Mouse (Mus musculus) left cerebral cortex, postnatal 25 days (tissue): ENCODE data around the gene Ptprcap. TPM values are rescaled to one million over a fixed set of nuclear protein-coding genes. Genes with fewer than 3 reads are reported as not detected.

Experiments
- DNase-seq, 2 experiments: peaks; one replicate each; pipeline ENCODE4 v3.0.0; 2022; ENCODE audit warnings: low spot score in 2 of 2, mixed read lengths in 1 of 2
- intact Hi-C: fragments of 180-260 bp; cut with DNase I; formaldehyde crosslinking; loops from one replicate; pipeline ENCODE4 v1.15.1; 2025
- total RNA-seq, 2 experiments: library from RNA; stranded (reverse); gene quantifications; 2 replicates each; pipeline ENCODE4 v1.2.3; 2021

Ptprcap gene
- total RNA-seq, 2 experiments from 2014 or later: 1.1 to 2.0 TPM

DNA sequence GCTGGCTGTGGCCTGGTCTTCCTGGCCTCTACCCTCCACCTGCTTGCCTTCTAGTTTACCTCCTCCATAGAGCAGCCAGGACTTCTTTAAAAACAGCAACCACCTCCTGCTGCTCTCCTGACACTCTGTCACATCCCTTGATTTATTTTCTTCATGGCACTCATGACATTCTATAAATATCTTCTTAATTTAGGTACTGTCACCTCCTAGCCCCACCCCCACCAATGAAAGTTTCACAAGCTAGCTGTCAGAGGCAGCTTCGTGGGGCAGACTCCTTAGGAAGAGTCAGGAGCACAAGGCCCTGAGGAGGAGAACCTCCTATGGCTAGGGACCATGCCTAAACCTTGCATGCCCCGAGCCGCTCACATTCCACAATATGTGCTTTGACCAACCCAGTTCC, 33.9 kb downstream of the Ptprcap start:
- DNase-seq: no peak
- intact Hi-C loops: no loop called here

DNA sequence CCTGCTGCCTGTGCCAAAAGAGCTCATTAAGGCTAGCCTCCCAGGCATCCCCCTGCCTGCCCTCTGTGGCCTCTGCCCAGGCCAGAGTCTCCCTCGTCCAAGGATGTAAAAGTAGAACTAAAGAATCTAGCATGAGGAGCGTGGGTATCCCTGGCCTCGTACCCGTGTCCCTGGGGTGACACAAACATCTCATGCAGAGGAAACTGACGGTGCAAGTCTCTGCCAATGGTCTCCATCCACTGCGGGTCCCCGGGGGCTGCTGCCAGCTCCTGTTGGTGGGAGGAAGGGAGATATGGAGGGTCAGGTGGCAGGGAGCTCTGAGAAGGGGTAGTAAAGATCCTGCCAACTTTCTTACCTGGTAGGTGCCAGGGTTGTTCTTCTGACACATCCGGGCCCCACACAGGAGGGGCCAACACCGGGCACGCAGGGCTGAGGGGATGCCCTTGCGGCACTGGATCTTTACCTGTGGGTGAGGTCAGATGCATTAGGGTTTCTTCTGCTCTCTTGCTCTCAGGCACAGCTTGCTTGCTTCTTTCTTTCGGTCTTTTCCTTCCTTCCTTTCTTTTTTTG, 35.7 kb downstream of the Ptprcap start:
- no peak for DNase-seq
- intact Hi-C loops: no loop called here

GRCm38 (mm10) chr19:4190831-4191334, 37.5 kb downstream of the Ptprcap start, which contains the start of gene Tbc1d10c:
Tbc1d10c (minus strand) TSS chr19:4191284.
- intact Hi-C loops: no loop called here
- DNase-seq: no peak

DNA sequence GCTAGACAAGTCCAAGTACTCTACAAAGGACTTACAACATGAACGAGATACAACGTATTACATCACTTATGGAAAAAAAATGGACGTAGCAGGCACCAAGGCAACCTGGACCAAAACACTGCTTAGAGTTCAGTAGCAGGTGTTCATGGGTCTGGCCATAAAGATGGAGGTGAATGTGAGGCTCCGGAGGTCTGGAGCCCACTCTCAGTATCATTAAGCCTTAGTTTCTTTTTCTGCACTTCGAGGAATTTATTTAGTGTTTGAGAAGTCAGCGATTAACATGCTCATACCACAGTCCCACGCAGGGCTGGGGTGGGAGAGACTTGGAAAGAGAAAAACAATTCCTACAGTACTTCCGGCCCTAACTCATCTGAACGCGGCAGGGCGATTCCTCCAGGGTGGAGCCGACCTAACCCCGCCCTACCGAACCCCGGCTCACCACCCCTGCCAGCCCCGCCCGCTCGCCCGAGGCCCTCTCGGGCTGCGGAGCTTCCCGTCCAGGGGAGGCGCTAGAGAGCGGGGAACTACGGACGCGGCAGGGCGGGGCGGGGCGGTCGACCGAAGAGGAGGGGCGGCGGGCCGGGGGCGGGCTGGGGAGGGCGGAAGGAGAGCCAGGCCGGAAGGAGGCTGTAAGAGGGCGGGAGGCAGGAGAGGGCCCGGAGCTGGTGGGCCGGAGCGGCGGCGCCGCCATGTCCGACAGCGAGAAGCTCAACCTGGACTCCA, 38.3 kb downstream of the Ptprcap start, which contains the start of gene Ppp1ca:
Gene Ppp1ca (plus strand): TSS at position 538 of the 723 bp plus-strand sequence.
- intact Hi-C loops: loop anchor here (1.0 to 2.0 kb wide), 2 partner anchors 10 to 23 kb away; partner anchors contain the start of gene Rad9a
- DNase-seq: peak; percentile 89 to 92

DNA sequence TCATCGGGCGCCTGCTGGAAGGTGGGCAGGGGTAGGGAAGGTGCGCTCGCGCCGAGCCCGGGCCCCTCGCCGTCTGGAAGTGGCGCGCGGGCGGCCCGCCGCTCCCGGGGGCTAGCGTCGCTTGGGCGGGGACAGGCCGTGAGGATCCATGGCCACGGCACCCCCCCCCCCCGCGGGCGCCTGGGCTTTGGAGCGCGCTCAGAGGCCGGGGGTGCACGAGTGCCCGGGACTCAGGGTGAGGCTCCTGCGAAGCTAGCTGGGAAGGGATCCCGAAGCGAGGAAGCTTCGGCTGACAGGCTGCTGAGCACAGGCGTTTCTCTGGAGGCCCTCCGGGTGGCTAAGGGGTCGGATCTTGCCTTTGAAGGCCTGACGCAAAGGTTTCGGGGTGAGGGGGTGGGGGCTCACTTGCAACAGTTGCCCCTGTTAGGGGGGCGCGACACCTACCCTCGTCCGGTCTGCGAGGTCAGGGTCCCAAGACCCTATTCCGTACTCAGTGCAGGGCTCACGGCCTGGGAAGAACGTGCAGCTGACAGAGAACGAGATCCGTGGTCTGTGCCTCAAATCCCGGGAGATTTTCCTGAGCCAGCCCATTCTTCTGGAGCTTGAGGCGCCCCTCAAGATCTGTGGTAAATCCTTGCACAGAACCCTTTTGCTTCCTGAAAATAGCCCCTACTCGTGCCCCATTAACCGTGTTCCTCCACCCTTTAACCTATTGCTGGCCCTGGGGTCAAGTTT, 39.0 kb downstream of the Ptprcap start:
- intact Hi-C loops: loop anchor here (1.0 to 2.0 kb wide), 2 partner anchors 9 to 24 kb away; partner anchors contain the start of gene Rad9a
- no peak for DNase-seq

- intact Hi-C loops: loop anchor here (2.0 kb wide), 1 partner anchor 24 kb away; no protein-coding TSS in a partner anchor
Observed at GRCm38 (mm10) chr19:4193129-4193528, 39.7 kb downstream of the Ptprcap start.

GRCm38 (mm10) chr19:4194021-4194724, 40.8 kb downstream of the Ptprcap start:
- no peak for DNase-seq

More at GRCm38 (mm10) chr19:4193129-4193528, 39.7 kb downstream of the Ptprcap start:
- DNase-seq: no peak

GRCm38 (mm10) chr19:4194776-4195650, 41.6 kb downstream of the Ptprcap start:
- intact Hi-C loops: no loop called here
- DNase-seq: no peak

More at GRCm38 (mm10) chr19:4194021-4194724, 40.8 kb downstream of the Ptprcap start:
- intact Hi-C loops: no loop called here

GRCm38 (mm10) chr19:4196048-4196447, 42.6 kb downstream of the Ptprcap start:
- intact Hi-C loops: no loop called here
- DNase-seq: no peak

GRCm38 (mm10) chr19:4196548-4196947, 43.1 kb downstream of the Ptprcap start:
- intact Hi-C loops: no loop called here
- DNase-seq: no peak

GRCm38 (mm10) chr19:4197180-4197579, 43.8 kb downstream of the Ptprcap start:
- intact Hi-C loops: no loop called here
- DNase-seq: no peak

DNA sequence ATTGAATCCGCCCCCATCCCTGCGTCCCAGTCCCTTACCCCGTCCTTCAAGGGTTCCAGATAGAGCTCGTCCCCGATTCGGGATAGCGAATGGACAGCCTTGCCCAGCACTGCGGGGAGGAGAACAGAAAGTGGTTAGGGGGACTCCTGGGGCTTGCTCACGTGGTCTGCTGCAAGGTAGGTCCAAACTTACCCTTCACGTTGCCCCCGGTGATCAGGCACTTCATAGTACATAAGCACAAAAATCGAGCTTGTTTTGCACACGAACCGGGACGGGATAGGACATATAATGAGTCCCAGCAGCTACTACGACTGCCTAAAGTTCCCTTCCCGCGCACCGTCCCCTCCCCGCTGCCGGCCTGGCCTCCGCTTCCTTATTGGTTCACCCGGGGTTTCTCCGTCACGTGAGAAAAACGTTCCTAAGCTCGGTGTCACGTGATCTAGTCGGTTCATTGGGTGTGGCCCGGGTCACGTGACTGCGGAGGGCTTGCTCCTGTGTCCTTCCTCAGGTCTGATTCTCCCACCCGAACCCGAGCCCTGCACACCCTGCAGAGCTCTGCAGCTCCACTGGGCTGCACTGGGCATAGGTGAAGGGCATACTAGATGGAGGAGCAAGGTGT, 48.0 kb downstream of the Ptprcap start, which contains the start of gene Rad9a:
Gene Rad9a (minus strand): TSS at position 372 of the 619 bp plus-strand sequence.
- peak; percentile 96 to 98 for DNase-seq
- intact Hi-C loops: loop anchor here (1.0 to 5.0 kb wide), 2 partner anchors 9 to 74 kb away; partner anchors contain the start of genes Aip and Ppp1ca

GRCm38 (mm10) chr19:4202149-4202548, 48.7 kb downstream of the Ptprcap start:
- intact Hi-C loops: loop anchor here (5.0 kb wide), 1 partner anchor 75 kb away; the partner anchor contains the start of gene Aip
- no peak for DNase-seq

DNA sequence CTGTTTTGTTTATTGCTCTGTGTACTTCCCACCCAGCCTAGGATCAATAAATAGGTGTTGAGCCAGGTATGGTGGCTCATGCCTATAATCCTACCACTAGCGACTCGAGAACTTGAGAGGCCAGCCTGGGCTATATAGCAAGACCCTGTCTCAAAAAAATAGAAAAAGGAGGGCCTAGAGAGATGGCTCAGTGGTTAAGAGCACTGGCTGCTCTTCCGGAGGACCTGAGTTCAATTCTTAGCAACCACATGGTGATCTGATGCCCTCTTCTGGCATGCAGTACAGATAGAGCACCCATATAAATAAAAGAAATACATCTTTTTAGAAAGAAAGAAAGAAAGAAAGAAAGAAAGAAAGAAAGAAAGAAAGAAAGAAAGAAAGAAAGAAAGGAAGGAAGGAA, 49.7 kb downstream of the Ptprcap start:
- intact Hi-C loops: loop anchor here (5.0 kb wide), 1 partner anchor 76 kb away; the partner anchor contains the start of gene Aip
- no peak for DNase-seq

DNA sequence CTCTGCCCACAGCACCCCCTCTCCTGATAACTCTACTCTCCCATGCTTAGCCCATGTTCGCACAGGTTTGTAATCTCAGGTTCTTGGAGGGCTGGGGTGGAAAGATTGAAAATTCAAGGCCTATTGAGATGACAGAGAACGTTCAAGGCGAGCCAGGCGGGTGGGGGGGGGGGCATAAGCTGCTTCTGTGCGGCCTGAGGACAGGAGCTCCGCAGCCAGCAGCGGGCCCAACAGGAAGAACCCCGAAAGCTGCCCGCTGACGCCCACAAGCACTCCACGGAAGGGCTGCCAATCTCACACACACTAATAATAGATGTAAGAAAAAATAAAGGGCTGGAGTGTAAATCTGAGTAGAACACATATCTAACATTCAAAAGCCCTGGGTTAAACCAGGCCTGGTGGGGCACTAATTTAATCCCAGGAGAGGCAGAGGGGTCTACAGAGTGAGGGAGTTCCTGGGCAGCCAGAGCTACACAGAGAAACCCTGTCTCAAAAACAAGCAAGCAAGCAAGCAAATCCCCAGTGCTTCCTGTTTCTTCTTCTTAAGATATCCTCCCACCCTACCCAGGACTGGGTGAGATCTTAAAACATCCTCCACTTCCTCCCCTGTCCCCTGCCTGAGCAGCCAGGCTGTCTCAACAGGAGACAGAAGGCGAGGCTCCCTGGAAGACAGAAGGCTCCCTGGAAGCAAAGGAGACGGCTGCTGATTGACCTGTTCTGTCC, 50.4 kb downstream of the Ptprcap start:
- intact Hi-C loops: loop anchor here (5.0 kb wide), 1 partner anchor 76 kb away; the partner anchor contains the start of gene Aip
- peak in 1 of 2 experiments; percentile 73 for DNase-seq

GRCm38 (mm10) chr19:4204889-4205288, 51.5 kb downstream of the Ptprcap start:
- intact Hi-C loops: loop anchor here (5.0 kb wide), 1 partner anchor 78 kb away; the partner anchor contains the start of gene Aip
- peak in 1 of 2 experiments; percentile 35 for DNase-seq
